Mouse (Mus musculus) CH12.LX (cell line): ENCODE measurements around the gene Alk. TPM values are rescaled to one million over a fixed set of nuclear protein-coding genes. Genes with fewer than 3 reads are reported as not detected.
A peak's percentile ranks its signal among the peaks of the same experiment; 100 is the strongest.

Source experiments
- DNase-seq: peaks from one replicate; pipeline ENCODE4 v3.0.0-alpha.2; 2013; ENCODE audit errors: extremely low read depth
- H3K27ac ChIP-seq: 2 replicates; pipeline ENCODE4 v1.5.1; 2012; ENCODE audit warnings: low read depth, mild to moderate bottlenecking, control low read depth, moderate library complexity; ENCODE audit not compliant: insufficient read depth
- H3K27me3 ChIP-seq: replicated peaks from 2 replicates; pipeline ENCODE3; 2012; ENCODE audit warnings: inconsistent platforms
- H3K36me3 ChIP-seq, 2 experiments: replicated peaks in 1 of 2; 2 replicates each; pipeline versions ENCODE3 to v1.6.1; 2012; ENCODE audit warnings: inconsistent platforms in 1 of 2, low read length in 1 of 2, mild to moderate bottlenecking in 1 of 2, mixed read lengths in 1 of 2, moderate library complexity in 1 of 2; ENCODE audit not compliant: control insufficient read depth in 1 of 2, insufficient read depth in 1 of 2
- H3K4me1 ChIP-seq, 2 experiments: 2 replicates each; pipeline ENCODE4 v1.6.1; 2012; ENCODE audit warnings: inconsistent platforms in 1 of 2, moderate library complexity in 1 of 2; ENCODE audit not compliant: insufficient read depth in 2 of 2, control insufficient read depth in 1 of 2
- H3K4me2 ChIP-seq: 2 replicates; pipeline ENCODE4 v1.6.1; 2012; ENCODE audit warnings: low read depth, mild to moderate bottlenecking, control low read depth; ENCODE audit not compliant: poor library complexity, insufficient read depth, severe bottlenecking
- H3K4me3 ChIP-seq, 3 experiments: fragments of 150-350 bp in 1 of 3; sonication (generic) in 1 of 3; replicated peaks in 1 of 3; 2 replicates each; pipeline versions ENCODE3 to v1.5.1; 2011 to 2012; ENCODE audit warnings: low read depth in 2 of 3, low read length in 2 of 3, mild to moderate bottlenecking in 2 of 3, moderate library complexity in 2 of 3, control low read depth in 1 of 3, improper control_type of control experiment in 1 of 3, inconsistent platforms in 1 of 3, mixed read lengths in 1 of 3; ENCODE audit not compliant: poor library complexity in 1 of 3
- H3K79me2 ChIP-seq: replicated peaks from 2 replicates; pipeline ENCODE4 v1.6.1; 2012; ENCODE audit warnings: mild to moderate bottlenecking, moderate library complexity; ENCODE audit not compliant: control insufficient read depth, poor library complexity, insufficient read depth, severe bottlenecking; ENCODE audit errors: extremely low read depth
- H3K9ac ChIP-seq: 2 replicates; pipeline ENCODE4 v1.6.1; 2012; ENCODE audit warnings: low read depth, mild to moderate bottlenecking, control low read depth, moderate library complexity; ENCODE audit not compliant: insufficient read depth
- H3K9me3 ChIP-seq: replicated peaks from 2 replicates; pipeline ENCODE3; 2012; ENCODE audit warnings: low read length, inconsistent platforms, mixed read lengths
- BHLHE40 ChIP-seq: IDR thresholded peaks from 2 replicates; pipeline ENCODE4 v1.6.1; 2011; ENCODE audit warnings: mild to moderate bottlenecking, low read depth, low read length, improper control_type of control experiment
- CHD2 ChIP-seq: IDR thresholded peaks from 2 replicates; pipeline ENCODE4 v1.6.1; 2011; ENCODE audit warnings: low read length, improper control_type of control experiment
- CTCF ChIP-seq, 2 experiments: IDR thresholded peaks in 1 of 2; conservative IDR thresholded peaks in 1 of 2; 2 replicates each; pipeline ENCODE4 v1.5.1; 2011 to 2012; ENCODE audit warnings: low read depth in 2 of 2, low read length in 2 of 2, improper control_type of control experiment in 1 of 2, inconsistent platforms in 1 of 2, mild to moderate bottlenecking in 1 of 2, moderate library complexity in 1 of 2
- ELF1 ChIP-seq: IDR thresholded peaks from 2 replicates; pipeline ENCODE4 v1.6.1; 2014; ENCODE audit warnings: low read depth, mild to moderate bottlenecking, inconsistent platforms, low read length, improper control_type of control experiment
- EP300 ChIP-seq: IDR thresholded peaks from 2 replicates; pipeline ENCODE4 v1.6.1; 2011; ENCODE audit warnings: low read length, improper control_type of control experiment
- ETS1 ChIP-seq: conservative IDR thresholded peaks from 2 replicates; pipeline ENCODE4 v1.6.1; 2012; ENCODE audit warnings: low read depth, mild to moderate bottlenecking, inconsistent platforms, low read length, improper control_type of control experiment, moderate library complexity
- GABPA ChIP-seq: IDR thresholded peaks from 2 replicates; pipeline ENCODE4 v1.6.1; 2012; ENCODE audit warnings: low read depth, low read length, improper control_type of control experiment, inconsistent platforms; ENCODE audit not compliant: insufficient replicate concordance
- IRF4 ChIP-seq: IDR thresholded peaks from 2 replicates; pipeline ENCODE4 v1.6.1; 2014; ENCODE audit warnings: low read depth, mild to moderate bottlenecking, inconsistent platforms, low read length, improper control_type of control experiment
- JUN ChIP-seq: IDR thresholded peaks from 2 replicates; pipeline ENCODE4 v1.6.1; 2011; ENCODE audit warnings: low read depth, mild to moderate bottlenecking, low read length, improper control_type of control experiment, moderate library complexity; ENCODE audit not compliant: insufficient read depth
- KAT2A ChIP-seq: IDR thresholded peaks from 2 replicates; pipeline ENCODE4 v1.6.1; 2012; ENCODE audit warnings: low read length, improper control_type of control experiment, inconsistent platforms; ENCODE audit not compliant: insufficient replicate concordance
- MAX ChIP-seq: IDR thresholded peaks from 2 replicates; pipeline ENCODE4 v1.6.1; 2011; ENCODE audit warnings: low read length, improper control_type of control experiment
- MEF2A ChIP-seq: IDR thresholded peaks from 2 replicates; pipeline ENCODE4 v1.6.1; 2014; ENCODE audit warnings: low read depth, mild to moderate bottlenecking, inconsistent platforms, low read length, improper control_type of control experiment, borderline replicate concordance
- MXI1 ChIP-seq: IDR thresholded peaks from 2 replicates; pipeline ENCODE4 v1.6.1; 2011; ENCODE audit warnings: mild to moderate bottlenecking, low read depth, low read length, improper control_type of control experiment
- PAX5 ChIP-seq: IDR thresholded peaks from 2 replicates; pipeline ENCODE4 v1.6.1; 2012; ENCODE audit warnings: low read length, inconsistent platforms, mixed read lengths
- POLR2AphosphoS2 ChIP-seq: IDR thresholded peaks from 2 replicates; pipeline ENCODE4 v1.6.1; 2011; ENCODE audit warnings: low read depth, low read length, improper control_type of control experiment
- RAD21 ChIP-seq: IDR thresholded peaks from 2 replicates; pipeline ENCODE4 v1.6.1; 2011; ENCODE audit warnings: low read depth, mild to moderate bottlenecking, low read length, improper control_type of control experiment, moderate library complexity
- RCOR1 ChIP-seq: conservative IDR thresholded peaks from 2 replicates; pipeline ENCODE4 v1.6.1; 2012; ENCODE audit warnings: low read depth, mild to moderate bottlenecking, inconsistent platforms, low read length, improper control_type of control experiment
- SIN3A ChIP-seq: IDR thresholded peaks from 2 replicates; pipeline ENCODE4 v1.6.1; 2012; ENCODE audit warnings: low read length, improper control_type of control experiment, inconsistent platforms
- TBP ChIP-seq: conservative IDR thresholded peaks from 2 replicates; pipeline ENCODE4 v1.6.1; 2011; ENCODE audit warnings: low read depth, low read length, improper control_type of control experiment
- TCF12 ChIP-seq: IDR thresholded peaks from 2 replicates; pipeline ENCODE4 v1.6.1; 2014; ENCODE audit warnings: low read depth, mild to moderate bottlenecking, inconsistent platforms, low read length, improper control_type of control experiment
- USF2 ChIP-seq: conservative IDR thresholded peaks from 2 replicates; pipeline ENCODE4 v1.6.1; 2011; ENCODE audit warnings: low read depth, low read length, improper control_type of control experiment
- ZC3H11A ChIP-seq: IDR thresholded peaks from 2 replicates; pipeline ENCODE4 v1.6.1; 2012; ENCODE audit warnings: low read depth, mild to moderate bottlenecking, inconsistent platforms, low read length, improper control_type of control experiment
- ZMIZ1 ChIP-seq: IDR thresholded peaks from 2 replicates; pipeline ENCODE4 v1.6.1; 2012; ENCODE audit warnings: low read depth, mild to moderate bottlenecking, inconsistent platforms, low read length, improper control_type of control experiment
- ZNF384 ChIP-seq: IDR thresholded peaks from 2 replicates; pipeline ENCODE4 v1.6.1; 2012; ENCODE audit warnings: low read depth, low read length, improper control_type of control experiment, inconsistent platforms
- dilution Hi-C: fragments of 300-500 bp; cut with MboI; formaldehyde crosslinking; loops from 2 replicates; pipeline ENCODE4 v1.14.3; 2020; ENCODE audit warnings: low sequenced_read_pairs; ENCODE audit not compliant: extremely low pct_unique_long_range_greater_than_20kb, extremely low pct_ligation_motif_present
- in situ Hi-C: fragments of 300-500 bp; cut with MboI; formaldehyde crosslinking; loops from 3 replicates; pipeline ENCODE4 v1.14.3; 2019; ENCODE audit warnings: low sequenced_read_pairs, low pct_ligation_motif_present, low pct_unique_long_range_greater_than_20kb, mixed read lengths
- polyA plus RNA-seq: library from polyadenylated mRNA; unstranded; fragments of >175 nt; gene quantifications from 2 replicates; pipeline ENCODE4 v1.2.1, GENCODE M21; 2012; ENCODE audit warnings: low read depth; ENCODE audit not compliant: insufficient read length
- total RNA-seq, 2 experiments: library from RNA; depleted of rRNA; stranded (reverse); fragments of 300-350 nt in 1 of 2; fragments of >200 nt in 1 of 2; gene quantifications; 2 replicates each; pipeline ENCODE4 v1.2.3; 2012 to 2014

The Alk gene
- total and polyA plus RNA-seq, 3 experiments: 0.38 to 0.63 (median 0.44) TPM

DNA sequence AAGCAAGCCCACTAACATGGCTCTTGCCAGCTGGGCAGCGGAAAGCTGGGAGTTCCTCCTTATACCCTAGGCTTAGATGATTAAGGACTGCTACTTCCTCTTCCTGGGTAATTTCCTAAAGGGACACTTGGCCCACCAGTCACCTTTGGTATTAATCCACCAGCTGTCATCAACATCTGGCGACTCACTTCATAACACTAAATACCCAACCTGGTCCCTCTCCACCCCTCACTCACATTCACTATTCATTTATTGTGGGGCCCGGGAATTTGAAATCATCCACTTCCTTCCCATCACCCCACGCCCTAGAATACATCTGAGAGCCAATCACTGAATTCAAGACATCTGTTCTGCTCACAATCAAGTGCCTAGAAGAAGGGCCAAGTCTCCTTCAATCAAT is 235.4 kb downstream of the Alk start:
- Histone ChIP-seq H3K4me1 (peaks cover 7 to 18% of the 10 kb centered on the region in 2 experiments), H3K36me3 (no peaks in the 10 kb centered on the region), H3K27me3 (no peaks in the 10 kb centered on the region), H3K9me3 (no peaks in the 10 kb centered on the region), H3K79me2 (no peaks in the 10 kb centered on the region), H3K9ac (no peak overlapping the region), H3K4me2 (no peak overlapping the region), H3K4me3 (no peak overlapping the region), H3K27ac (no peak overlapping the region)
- dilution Hi-C loops: no loop called here
- TF ChIP-seq RAD21 (no peak), TCF12 (no peak), CTCF (conservative IDR thresholded peaks at IDR 0.05 in 1 of 2, IDR thresholded peaks at IDR 0.05 in 1 of 2; ENCODE audit: low read depth in 2 of 2, low read length in 2 of 2) (no peak), IRF4 (no peak), MAX (no peak), MEF2A (no peak), RCOR1 (no peak), ELF1 (no peak), PAX5 (no peak), BHLHE40 (no peak), JUN (no peak), ZNF384 (no peak), ZMIZ1 (no peak), POLR2AphosphoS2 (no peak), SIN3A (no peak), TBP (no peak), EP300 (no peak), USF2 (no peak), CHD2 (no peak)
- in situ Hi-C loops: no loop called here
- no peak for DNase-seq

GRCm38 (mm10) chr17:72362811-72363496 is 241.5 kb downstream of the Alk start:
- in situ Hi-C loops: no loop called here
- Histone ChIP-seq H3K9ac (no peak overlapping the region), H3K4me3 (no peak overlapping the region), H3K79me2 (no peaks in the 10 kb centered on the region), H3K36me3 (no peaks in the 10 kb centered on the region), H3K27ac (no peak overlapping the region), H3K9me3 (peaks cover under 1% of the 10 kb centered on the region), H3K4me1 (peaks cover 28 to 60% of the 10 kb centered on the region in 2 experiments), H3K27me3 (no peaks in the 10 kb centered on the region), H3K4me2 (peak overlapping the region; percentile 51; the same call in 1 of the 2 replicates)
- dilution Hi-C loops: no loop called here
- TF ChIP-seq BHLHE40 (peak; percentile 24; the same call in 1 of the 2 replicates), EP300 (peak; percentile 46; the same call in 1 of the 2 replicates), RCOR1 (no peak), ZC3H11A (no peak), MXI1 (peak; percentile 67), TCF12 (peak; percentile 64; the same call in 1 of the 2 replicates), ETS1 (peak; percentile 63), ZNF384 (no peak), MEF2A (peak; percentile 66; the same call in 1 of the 2 replicates), IRF4 (peak; percentile 65; the same call in 1 of the 2 replicates), KAT2A (no peak), GABPA (no peak)
- peak; percentile 76 for DNase-seq
